Mouse (Mus musculus) lung, postnatal 4 days (tissue): ENCODE measurements around the gene Dhx32.
"Not testable (repeated sequence)": the region's sequence is repeated elsewhere in the genome, so short reads cannot be mapped to it uniquely, and the experiment has no call there.

Experiments used
- DNase-seq, 2 experiments: peaks; one replicate each; pipeline ENCODE4 v3.0.0; 2021

Gene Dhx32

GRCm38 (mm10) chr7:133725571-133725970, 57.0 kb downstream of the Dhx32 start:
- DNase-seq: peak; percentile 26 to 73

- no peak for DNase-seq
These were observed 57.7 kb downstream of the Dhx32 start for GRCm38 (mm10) chr7:133724844-133725243.

- no peak for DNase-seq
These were observed 61.9 kb downstream of the Dhx32 start for GRCm38 (mm10) chr7:133720616-133721015.

- no peak for DNase-seq
These were observed 63.9 kb downstream of the Dhx32 start for GRCm38 (mm10) chr7:133718580-133718979.

- no peak for DNase-seq
These were observed 67.1 kb downstream of the Dhx32 start for GRCm38 (mm10) chr7:133715387-133715786.

- no peak for DNase-seq
These were observed 75.2 kb downstream of the Dhx32 start for GRCm38 (mm10) chr7:133707301-133707700.

GRCm38 (mm10) chr7:133703906-133704305, 78.6 kb downstream of the Dhx32 start:
- no peak for DNase-seq

- no peak for DNase-seq
These were observed 80.2 kb downstream of the Dhx32 start for GRCm38 (mm10) chr7:133702333-133702732.

GRCm38 (mm10) chr7:133701366-133701765, 81.2 kb downstream of the Dhx32 start:
- DNase-seq: no peak

GRCm38 (mm10) chr7:133699885-133700284, 82.6 kb downstream of the Dhx32 start:
- DNase-seq: no peak

- DNase-seq: no peak
These were observed 84.4 kb downstream of the Dhx32 start for GRCm38 (mm10) chr7:133698021-133698709.

GRCm38 (mm10) chr7:133685644-133686043, 96.9 kb downstream of the Dhx32 start:
- DNase-seq: not testable (repeated sequence)

- DNase-seq: no peak
These were observed 97.8 kb downstream of the Dhx32 start for GRCm38 (mm10) chr7:133684701-133685100.

- DNase-seq: no peak
These were observed 98.4 kb downstream of the Dhx32 start for GRCm38 (mm10) chr7:133684110-133684509.

GRCm38 (mm10) chr7:133683626-133684025, 98.9 kb downstream of the Dhx32 start:
- DNase-seq: no peak

GRCm38 (mm10) chr7:133679961-133680360, 102.6 kb downstream of the Dhx32 start, which contains the start of gene Mmp21:
Gene Mmp21 (minus strand): TSS chr7:133680061.
- DNase-seq: peak in 1 of 2 experiments; percentile 15

- DNase-seq: no peak
These were observed 103.1 kb downstream of the Dhx32 start for GRCm38 (mm10) chr7:133679439-133679838.

GRCm38 (mm10) chr7:133678716-133679115, 103.8 kb downstream of the Dhx32 start:
- DNase-seq: peak in 1 of 2 experiments; percentile 17

GRCm38 (mm10) chr7:133676002-133676401, 106.5 kb downstream of the Dhx32 start:
- no peak for DNase-seq
